Mouse (Mus musculus): Measurements from ENCODE around the gene Casp9.

DNA sequence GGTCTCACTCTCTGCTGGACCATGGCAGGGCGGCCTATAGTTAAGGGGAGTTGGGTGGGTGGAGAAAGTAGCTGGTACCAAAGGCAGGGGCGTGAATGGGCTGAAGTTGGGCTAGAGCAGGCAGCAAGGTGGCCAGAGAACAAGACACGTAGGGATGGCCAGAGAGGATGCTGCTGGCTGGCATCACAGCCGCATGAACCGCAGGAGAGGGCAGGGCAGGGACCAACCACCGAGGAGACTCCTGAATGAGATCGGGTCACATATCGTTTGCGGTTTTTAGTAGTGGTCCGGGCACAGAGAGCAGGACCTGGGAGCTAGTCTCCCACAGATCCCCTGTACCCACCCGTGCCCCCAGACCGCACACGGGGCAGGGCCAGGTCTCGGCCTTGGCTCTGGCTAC, 65.9 kb downstream of the Casp9 start:
- TF ChIP-seq CHD2 (IDR thresholded peaks at IDR 0.05; ENCODE audit: low read depth, low read length), result no peak
- no peak for TF ChIP-seq ZC3H11A (IDR thresholded peaks at IDR 0.05; ENCODE audit: borderline replicate concordance, low read depth, low read length)
